Mouse (Mus musculus) urinary bladder, postnatal 25 days (tissue): ENCODE results near the gene 4930451I11Rik.

Experiments
- DNase-seq: peaks from one replicate; pipeline ENCODE4 v3.0.0; 2022; ENCODE audit warnings: low spot score

The 4930451I11Rik gene

DNA sequence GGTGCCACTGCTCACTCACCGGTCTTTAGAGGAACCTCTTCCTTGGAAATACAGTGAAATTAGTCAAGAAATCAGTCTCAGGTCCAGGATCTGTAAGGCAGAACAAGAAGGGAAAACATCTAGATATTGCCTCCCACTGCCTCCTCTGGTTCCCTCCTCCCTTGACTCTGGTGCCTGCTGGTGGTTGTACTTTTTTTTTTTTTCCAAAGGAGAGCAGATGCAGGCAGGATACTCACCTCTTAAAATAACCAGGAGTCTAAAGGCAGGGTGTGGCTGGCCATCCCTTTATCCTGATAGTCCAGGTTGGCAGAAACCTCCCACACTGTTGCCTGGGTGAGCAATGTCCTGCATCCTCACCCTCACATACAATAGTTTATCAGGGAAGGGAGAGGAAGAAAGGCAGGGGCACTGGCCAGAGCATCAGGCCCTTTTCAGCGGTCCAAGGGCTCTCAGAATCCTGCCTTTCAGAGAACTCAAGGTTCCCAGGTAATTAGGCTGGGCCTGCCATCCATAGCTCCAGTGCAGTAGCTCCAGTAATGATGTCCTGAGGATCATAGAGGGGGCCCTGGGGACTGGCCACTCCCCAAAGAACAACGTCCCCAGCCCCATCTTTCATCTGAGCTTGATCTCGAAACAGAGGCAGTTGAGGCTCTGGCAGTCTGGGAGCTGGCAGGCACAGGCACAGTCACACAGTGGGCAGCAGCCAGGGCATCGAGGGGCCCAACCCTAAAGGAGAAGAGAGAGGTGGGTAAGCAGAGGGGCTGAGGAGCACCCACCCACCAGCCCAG is 31.0 kb downstream of the 4930451I11Rik start:
- DNase-seq, result no peak

DNA sequence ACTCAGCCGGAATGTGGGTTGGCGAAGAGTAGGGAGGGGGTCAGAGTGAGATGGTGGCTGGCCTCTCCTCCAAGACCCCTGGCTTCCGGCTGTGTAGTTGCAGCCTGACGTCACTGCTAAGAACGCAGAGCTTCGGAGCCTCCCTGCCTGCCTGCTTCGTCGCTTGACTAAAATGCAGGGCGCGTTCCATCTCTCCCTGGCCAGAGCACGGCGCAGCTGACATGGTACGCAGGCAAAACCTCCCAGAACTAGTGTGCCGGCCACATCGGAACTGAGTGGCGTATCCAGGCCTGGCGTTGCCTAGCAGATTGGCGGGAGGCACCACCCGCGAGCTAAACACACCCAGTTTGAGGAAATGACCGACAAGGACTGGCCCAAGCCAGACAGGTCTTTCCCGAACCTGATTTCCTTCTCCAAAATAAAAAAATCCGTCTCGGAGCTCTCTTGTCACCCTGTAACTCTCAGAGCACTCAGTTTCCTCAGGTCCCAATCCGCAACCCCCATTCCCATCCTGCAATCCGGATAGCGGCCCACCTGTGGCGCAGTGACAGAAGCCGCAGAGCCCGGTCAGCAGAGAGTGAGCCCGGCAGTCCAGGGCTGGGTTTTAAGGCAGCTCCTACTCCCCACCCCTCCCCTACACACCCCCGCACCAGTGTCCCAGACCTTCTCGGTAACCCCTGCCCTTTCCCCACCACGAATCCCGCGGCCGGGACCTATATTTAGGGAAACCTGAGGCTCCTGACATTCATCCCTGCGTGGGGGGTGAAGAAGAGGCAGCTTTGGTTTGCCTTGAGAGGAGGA is 31.8 kb downstream of the 4930451I11Rik start:
- peak; percentile 70 for DNase-seq

DNA sequence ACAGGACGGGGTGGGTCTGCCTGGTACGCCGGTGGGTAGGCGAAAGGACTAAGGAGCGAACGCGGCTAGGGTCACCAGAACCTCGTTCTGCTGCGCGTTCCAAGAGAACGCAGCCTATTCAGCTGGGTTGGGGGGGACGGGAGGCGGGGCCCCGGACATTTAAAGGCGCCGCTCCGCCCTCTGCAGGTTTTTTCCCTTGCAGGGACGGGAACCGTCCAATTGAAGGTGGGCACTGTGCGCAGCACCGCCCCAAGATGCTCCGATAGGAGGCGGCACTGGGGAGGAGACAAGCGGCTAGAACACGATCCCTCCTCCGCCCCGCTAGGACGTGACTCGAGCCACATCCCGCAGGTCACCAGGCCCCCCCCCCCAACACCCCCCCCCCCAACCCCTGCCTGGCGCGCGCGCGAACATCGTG is 32.4 kb downstream of the 4930451I11Rik start:
- peak; percentile 87 for DNase-seq

DNA sequence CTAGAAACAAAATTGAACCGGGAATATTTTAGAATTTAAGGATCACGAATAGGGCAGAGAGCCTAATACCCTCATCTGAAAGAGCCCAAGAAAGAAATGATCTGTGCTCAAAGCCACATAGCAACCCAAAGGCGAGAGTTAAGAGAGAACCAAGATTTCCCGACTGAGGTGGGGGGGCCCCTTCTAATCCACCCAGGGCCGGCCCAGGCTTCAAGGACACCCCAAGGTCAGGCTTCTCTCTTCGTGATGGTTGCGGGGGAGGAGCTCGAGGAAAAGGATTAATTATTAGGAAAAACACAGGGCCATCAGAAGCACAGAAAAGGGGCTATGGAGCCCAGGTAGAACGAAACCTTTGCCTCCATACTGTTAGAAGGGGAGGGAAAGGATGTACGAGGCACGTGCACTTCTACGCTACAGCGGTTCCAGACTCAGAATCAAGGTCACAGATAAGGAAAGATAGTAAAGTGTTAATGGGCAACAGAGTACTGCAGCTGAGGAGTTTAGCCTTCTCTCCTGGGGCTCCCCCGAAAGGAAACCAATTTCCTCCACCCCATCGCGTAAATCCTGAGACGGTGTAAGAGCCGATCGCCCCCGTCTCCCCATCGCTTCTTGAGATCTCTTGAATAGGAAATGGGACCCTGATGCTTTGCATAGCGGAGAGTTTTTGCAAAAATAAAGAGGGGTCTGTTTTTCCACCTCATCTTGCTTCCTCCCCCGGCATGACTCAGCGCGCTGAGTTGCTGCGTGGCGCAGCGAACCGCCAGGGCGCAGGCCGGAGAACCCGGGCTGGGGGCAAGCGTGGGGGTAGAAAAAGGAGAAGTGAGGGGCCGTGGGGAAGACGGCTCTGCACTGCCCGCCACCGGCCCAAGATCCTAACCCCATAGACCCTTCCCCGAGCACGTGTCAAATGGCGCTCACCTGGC is 33.1 kb downstream of the 4930451I11Rik start:
- no peak for DNase-seq

DNA sequence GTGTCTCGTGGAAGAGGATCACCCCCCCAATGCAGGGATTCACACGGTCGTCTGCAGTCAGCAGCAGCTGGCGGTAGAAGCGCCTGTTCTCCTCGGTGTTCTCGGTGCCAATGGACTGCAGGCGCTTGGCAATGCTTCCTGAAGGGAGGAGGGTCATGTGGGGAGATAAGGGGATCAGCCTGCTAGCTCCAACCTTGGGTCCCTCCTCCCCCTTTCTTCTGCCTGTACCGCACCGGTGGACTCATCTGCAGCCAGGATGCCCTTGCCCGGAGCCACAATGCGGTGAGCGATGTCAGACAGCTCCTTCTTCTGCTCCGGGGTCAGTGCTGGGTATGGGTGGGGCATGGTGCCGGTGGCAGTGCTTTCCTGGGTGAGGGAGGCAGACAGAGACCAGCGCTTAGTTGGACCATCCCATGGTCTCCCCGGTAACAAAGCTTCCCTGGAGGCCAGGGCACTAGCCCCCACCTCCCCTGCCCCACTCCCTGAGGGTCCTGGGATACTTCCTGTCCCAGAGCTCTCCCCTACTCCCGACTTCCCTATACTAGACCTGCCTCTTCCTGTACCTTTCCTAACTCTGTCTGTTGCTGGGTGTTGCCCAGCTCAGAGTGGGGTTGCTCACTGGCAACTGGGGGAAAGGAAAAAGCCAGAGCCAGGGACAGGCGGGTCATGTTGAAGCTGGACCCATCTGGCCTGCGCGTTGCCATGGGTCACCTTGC is 33.9 kb downstream of the 4930451I11Rik start, which contains the start of gene Fam57b:
Gene Fam57b (plus strand): TSS at position 258 of the 716 bp plus-strand sequence.
- no peak for DNase-seq

DNA sequence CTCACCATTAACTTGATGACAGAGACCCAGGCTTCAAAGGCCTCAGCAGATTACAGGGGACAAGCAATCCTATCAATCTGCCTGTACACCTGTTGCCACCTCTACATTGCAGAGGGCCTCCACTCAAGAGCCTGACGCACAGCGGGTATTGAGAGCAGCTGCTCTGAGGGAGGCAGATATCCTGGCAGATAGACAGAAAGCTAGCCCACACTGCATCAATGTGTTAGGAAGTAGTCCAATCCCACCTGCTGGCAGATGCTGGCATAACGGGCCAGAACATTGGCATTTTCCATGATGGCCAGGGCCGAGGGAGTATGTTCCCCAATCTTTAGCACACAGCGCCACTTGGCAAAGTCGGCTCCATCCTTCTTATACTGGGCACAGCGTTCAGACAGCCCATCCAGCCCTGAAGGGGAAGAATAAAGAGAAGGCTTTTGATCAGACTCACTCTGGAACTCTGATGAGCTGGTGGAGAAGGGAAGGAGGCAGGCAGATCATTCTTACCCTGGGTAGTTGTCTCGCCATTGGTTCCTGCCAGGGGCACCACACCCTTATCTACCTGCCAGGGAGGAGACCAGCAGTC is 35.0 kb downstream of the 4930451I11Rik start:
- no peak for DNase-seq

DNA sequence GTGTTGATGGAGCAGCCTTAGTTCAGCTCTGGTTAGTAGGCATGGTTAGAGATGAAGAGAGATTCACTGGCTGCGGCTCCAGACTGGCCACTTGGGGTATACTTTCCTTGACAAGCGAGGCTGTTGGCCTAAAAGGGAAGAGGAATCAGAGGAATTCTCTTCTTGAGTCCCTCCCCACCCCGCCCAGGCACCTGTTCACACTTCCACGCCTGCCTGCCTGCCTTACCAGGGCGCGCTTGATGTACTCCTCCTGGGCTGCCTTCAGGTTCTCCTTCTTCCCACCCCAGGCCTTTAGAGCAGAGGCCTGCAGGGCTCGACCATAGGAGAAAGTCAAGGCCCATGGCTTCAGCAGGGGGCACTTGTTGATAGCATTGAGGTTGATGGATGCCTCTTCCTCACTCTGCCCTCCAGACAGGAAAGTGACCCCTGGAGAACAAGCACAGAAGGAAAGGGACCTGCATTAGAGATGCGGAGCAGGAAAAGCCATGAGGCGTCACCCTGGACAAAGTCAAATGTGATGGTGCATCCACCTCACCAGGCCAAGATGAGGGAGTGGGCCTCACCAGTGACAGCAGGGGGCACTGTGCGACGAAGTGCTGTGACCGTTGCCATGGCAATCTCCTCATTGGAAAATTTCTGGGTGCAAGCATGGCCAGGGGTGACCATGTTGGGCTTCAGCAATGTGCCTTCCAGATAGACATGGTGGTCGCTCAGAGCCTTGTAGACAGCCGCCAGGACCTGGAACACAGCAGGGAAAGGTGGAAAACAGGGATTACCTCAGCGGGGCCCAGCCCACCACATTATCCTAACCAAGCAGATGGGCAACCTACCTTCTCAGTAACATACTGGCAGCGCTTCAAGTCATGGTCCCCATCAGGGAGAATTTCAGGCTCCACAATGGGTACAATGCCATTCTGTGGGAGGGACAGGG is 35.8 kb downstream of the 4930451I11Rik start:
- no peak for DNase-seq

DNA sequence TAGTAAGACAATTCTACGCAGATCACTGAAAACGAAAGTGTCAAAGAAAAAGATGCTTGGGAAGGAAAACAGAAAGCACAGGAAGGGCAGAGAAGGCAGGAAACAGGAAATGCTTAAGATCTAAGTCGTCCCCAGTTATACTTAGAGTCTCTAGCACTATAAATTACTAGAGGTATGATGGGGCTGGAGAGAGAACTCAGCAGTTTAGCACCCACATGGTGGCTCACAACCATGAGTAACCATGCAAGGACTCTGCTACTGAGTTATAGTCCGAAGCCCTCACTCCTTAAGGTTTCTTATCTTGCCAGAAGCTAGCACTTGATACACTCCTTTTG is 37.2 kb downstream of the 4930451I11Rik start:
- no peak for DNase-seq

DNA sequence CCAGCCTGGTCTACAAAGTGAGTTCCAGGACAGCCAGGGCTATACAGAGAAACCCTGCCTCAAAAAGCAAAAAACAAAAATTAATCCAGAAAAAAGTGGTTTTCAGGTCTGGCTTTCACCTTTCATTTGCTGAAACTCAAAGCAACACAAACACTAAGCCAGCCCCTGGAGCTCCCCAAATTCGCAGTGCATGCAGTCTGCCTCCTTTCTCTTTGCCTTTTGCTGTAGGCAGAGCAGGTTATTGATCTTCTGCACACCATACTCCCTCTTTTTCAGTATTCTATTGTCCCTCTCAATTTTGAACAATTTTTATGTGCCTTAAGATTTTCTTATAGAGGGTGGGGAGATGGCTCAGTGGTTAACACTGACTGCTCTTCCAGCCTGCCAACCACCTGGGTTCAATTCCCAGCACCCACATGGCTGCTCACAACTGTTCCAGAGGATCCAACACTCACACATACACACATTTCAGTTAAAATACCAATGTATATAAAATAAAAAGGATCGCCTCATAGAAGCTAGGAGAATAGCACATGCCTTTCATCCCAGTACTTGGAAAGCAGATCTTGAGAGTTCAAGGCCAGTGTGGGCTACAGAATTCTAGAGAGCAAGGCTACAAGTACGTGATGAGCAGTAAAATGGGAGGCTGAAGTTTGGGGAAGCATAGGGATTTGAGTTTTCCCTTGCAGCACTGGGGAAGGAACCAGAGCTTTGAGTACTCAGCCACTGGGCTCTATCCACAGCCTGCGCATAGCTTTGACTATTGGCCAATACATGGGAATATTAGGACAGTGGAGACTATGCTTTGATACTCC is 37.8 kb downstream of the 4930451I11Rik start:
- no peak for DNase-seq

DNA sequence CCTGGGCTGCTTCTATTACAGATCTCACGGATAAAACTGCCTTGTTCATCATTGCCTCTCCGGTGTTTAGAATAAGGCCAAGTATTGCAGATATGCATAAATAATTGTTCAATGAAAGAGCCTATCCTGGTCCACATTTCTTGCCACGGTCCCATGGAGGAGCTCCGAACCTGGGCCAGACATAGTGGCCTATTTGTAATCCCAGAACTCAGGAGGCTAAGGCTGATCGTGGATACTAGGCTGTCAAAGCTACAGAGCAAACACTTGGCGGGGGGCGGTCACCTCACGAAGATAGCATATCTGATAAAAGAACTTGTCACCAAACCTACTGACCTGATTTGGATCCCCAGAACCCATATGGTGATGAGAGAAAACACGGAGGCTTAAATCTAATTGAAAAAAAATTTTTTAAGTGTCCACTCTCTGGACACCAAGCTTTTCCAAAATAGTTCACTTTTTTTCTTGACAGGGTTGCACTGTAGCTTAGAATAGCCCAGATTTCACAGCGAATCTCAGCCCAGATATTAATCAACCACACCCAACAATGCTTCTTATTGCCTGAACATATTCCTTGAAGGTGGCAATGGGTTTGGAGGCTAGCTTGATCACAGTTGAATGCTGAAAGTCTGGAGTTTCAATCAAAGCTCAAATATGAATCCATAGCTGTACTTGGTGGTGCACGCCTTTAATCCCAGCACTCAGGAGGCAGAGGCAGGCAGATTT is 38.6 kb downstream of the 4930451I11Rik start:
- DNase-seq, result no peak

DNA sequence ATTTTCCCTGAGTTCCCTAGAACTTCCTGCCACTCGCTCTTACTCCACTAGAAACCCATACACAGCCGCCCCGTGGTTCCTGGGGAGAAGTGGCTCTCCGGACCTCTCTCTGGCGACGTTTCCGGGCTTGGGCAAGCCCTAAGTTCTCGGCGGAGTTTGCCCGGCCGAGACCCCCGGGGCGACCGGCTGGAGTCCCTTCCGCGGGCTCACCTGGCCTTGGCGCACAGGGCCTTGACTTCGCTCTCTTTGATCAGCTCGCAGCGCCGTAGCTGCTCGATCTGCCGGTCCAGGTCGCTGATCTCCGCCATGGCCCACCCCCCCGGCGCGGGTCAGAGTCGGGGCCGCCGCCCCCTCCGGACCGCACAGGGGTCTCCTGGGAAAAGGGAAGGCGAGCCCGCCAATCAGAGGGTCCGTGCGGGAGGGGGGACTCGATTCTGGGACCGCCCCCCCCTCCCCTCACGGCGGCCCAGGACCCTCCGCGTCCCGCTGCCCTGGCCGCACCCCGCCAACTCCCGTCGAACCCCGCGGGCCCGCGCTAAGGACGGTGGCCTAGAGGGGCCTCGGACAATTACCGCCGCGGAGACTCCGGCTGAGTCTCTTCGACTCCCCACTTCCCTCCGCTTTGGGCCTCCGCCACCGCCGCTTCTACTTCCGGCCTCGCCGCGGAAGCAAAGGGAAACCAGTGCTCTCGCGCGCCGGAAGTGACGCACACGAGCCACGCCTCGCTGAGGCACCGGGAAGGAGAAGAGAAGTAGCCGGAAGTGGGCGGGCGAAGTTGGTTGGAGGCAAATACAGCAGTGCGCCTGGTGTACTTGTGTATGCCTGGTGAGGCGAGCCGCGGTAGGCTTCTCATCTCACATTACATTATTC is 39.4 kb downstream of the 4930451I11Rik start, which contains the start of gene Ppp4c:
Gene Ppp4c (minus strand): TSS at position 646 of the 870 bp plus-strand sequence.
- DNase-seq, result peak; percentile 94

DNA sequence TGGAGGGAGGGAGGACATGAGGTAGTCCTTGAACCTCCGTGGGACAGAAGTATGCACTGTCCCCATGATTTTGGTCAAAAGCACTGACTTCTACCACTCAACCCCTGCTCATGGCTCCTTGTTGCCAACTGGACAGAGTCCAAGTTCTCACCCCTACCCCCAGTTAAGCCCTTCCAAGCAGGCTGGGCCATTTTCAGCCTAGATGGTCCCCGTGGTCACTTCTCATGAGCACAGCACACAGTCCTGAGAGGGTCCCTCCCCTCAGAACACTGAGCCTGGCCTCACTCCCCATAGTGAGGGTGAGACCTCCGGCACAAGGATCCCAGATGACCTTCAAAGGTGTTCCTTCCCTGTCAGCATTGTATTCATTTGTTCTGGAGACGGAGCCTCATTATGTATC is 42.3 kb downstream of the 4930451I11Rik start:
- DNase-seq, result no peak

DNA sequence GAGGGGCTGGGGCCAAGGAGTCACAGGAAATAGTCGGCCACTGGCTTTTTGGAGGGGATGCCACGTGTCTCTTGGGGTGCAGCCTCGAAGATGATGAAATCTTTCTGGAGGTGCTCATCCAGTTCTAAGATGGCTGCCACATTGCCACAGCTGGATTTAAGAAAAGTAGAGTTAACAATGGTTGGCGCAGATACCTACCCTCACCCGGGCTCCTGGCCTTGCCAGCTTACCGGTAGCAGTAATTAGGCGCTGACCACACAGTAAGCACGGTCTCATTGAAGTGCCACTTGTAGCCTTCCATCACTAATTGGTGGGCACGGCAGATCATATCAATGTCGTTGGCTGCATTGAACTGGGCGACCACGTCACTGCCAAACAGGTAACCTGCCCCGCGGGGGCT is 45.3 kb downstream of the 4930451I11Rik start:
- DNase-seq, result no peak

DNA sequence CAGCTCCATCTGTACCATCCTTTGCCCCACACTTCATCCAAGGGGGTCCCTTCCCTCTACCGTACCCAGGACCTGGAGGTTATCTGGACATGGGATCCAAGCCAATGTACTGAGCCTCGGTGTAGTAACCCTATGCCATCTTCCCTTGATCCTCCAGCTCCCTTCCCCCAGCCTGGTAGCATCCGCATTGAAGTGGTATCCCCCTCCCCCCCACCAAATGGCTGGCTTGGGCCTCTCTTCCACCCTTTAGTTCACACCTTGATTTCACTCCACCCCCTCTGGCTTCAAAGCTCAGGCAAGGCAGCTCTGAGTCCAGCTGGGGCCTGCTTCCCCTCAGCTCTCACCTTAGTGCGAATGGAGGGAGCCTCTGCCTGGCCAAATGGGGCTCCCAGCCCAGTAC is 46.4 kb downstream of the 4930451I11Rik start:
- DNase-seq, result no peak

DNA sequence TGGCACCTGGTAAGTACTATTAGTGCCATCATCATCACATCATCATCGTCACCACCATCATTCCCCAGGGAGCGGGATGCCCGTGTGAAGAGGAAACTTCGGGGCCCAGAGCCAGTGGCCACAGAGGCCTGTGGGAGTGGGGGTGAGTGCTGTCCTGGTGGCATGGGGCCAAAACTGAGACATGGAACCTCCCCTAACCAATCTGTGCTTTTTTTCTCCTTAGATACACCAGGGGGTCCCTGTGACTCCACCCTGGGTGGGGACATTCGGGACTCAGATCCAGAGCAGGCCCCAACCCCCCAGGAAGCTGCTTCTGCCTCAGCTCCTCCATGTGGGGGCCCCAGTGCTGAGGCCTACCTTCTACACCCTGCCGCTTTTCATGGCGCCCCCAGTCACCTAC is 47.0 kb downstream of the 4930451I11Rik start:
- DNase-seq, result no peak

DNA sequence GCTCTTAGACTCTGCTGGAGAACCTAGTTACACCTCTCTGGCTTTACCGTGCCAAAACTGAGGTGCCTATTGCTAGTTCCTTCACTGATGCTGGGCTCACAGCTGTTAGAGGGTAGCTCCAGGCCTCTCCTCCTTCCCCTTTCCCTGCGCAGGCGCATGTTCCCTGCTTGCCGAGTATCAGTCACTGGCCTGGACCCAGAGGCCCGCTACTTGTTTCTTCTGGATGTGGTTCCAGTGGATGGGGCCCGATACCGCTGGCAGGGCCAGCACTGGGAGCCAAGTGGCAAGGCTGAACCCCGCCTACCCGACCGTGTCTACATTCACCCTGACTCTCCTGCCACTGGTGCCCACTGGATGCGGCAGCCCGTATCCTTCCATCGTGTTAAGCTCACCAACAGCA is 48.7 kb downstream of the 4930451I11Rik start:
- no peak for DNase-seq

DNA sequence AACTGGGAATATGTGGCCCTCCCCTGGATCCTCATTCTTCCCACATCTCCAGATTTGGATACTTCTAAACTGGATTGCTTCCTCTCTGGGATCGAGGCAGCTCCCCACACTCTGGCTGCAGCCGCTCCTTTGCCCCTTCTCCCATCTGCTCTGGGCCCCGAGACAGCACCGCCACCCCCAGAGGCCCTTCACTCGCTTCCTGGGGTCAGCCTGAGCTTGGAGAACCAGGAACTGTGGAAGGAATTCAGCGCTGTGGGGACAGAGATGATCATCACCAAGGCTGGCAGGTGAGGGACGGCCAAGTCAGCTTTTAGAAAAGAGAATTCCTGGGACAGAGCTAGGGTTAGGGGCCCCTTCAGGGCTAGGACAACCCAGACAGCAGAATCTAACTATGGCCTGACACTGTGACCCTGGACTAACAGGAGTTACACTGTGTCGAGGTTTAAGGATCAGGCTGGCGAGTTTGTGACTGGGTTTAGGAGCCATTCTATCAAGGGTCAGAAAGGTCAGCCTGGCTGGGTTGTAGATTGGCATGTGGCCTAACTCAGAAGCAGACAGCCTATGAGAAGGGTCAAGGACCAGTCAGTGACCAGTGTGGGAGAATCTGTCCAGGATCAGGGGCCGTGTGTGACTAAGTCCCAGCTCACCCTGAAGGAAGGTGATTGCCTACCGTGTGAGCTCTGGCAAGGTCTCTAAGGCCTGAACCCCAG is 49.6 kb downstream of the 4930451I11Rik start:
- no peak for DNase-seq
